Mouse (Mus musculus): Measurements from ENCODE around the gene AI597479. TPM values are rescaled to one million over a fixed set of nuclear protein-coding genes. Genes with fewer than 3 reads are reported as not detected.

Gene AI597479
- total RNA-seq, 2 experiments from 2014 or later: 14.2 to 20.9 TPM

DNA sequence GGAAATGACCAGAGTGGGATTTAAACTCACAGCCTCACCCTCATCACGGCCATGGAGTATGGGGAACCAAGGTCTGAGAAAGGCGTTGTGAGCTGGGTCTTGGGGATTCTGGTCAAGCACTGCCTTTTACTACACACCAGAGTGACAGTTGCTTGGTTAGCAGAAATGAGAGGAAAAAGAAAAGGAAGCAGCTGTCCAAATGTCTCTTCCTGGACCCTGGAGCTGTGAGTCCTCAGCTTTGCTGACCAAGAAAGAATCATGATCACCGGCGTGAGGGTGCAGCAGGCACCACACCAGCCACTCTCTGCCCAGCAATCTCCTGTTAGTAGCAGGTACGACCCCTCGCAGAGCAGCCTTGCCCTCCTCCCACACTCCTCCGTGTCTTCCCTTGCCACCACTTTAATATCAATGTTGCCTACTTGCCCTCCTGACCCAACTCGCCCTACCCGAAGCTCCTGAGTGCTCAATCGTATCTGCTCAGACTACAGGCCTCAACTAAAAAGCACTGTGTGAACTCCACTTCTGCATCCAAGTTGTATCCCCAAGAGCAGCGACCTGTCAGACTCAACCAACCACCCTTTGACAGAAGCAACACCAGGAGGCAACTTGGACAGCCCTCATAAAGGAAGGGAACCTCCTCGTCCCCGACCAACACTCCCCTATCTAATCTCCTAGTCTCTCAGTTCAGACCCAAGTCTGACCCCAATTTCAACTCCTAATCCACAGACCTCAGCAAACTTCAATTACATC is 7.0 kb upstream of the AI597479 start:
- Histone ChIP-seq H3K4me3 (peak overlapping the region; percentile 77), H3K27ac (peak overlapping the region; percentile 98)
- intact Hi-C loops (cut with DNase I): no loop called here
- no peak for TF ChIP-seq CTCF (IDR thresholded peaks at IDR 0.05)
- peak; percentile 19 for DNase-seq

DNA sequence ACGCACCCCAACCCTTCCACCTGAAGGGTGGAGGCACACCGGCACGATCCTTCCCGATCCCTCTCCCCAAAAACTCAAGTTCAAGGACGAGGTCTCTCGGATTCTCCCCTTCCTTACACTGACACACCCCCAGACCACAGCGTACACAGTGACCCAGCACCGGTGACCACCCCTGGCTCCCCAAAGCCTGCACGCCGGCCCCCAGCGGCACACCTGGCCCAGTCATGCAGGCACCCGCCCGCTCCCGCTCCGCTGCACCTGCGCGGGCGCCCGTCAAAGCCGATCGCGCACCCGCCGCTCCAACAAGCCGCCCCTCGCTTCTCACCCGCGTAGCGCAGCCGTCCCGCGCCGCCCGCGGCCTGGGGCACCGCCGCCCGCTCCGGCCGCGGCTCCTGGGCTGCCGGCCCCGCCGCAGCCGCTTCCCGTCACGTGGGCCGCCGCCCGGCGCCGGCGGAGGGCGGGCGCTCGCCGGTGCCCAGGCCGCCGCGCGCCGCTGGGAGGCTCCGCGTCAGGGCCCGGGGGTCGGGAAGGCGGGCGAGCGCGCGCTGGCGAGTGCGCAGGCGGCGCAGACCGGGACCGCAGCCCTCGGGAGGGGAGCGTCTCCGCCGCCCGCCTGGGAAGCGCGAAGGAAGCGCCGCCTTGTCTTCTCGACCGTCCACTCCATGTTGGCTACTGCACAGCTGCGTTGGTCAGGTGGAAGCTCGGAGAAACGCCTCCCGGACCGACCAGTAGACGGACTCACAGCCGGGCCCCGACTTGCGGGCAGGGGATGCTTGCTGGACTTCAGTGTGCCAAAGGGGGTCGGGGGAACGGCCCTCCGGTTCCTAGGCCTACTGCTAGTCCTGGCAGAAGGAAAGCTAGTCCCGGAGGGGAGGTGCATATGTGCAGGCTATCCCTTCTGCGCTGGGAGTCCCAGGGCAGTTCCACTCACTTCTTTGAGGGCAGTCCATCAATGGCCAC is 6.2 kb upstream of the AI597479 start:
- H3K4me3 ChIP-seq: peak overlapping the region; percentile 77
- H3K27ac ChIP-seq: peak overlapping the region; percentile 98
- TF ChIP-seq CTCF (IDR thresholded peaks at IDR 0.05): no peak
- intact Hi-C loops (cut with DNase I): no loop called here
- DNase-seq: peak; percentile 88

DNA sequence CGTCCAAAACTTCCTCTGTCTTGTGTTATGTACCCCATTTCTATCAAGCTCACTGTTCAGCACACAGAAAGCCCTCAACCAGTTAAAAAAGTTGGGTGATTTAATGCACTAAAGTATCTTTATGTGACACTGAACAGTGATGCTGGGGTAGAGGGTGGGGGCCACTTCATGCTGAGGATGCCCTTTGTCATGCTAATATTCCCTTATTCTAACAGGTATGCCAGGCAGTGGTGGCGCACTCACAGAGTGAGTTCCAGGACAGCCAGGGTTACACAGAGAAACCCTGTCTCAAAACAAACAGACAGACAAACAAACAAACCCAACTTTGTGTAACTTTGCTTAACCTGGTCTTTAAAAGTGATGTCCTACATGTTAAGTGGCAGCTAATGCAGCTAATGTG is 4.3 kb upstream of the AI597479 start:
- no peak for DNase-seq
- intact Hi-C loops (cut with DNase I): no loop called here
- Histone ChIP-seq H3K4me3 (no peak overlapping the region), H3K27ac (no peak overlapping the region)
- TF ChIP-seq CTCF (IDR thresholded peaks at IDR 0.05): no peak

GRCm38 (mm10) chr1:43108729-43109128 is 10.2 kb downstream of the AI597479 start:
- no peak overlapping the region for H3K4me3 ChIP-seq
- no peak for DNase-seq
- intact Hi-C loops (cut with DNase I): no loop called here
- H3K27ac ChIP-seq: no peak overlapping the region
- TF ChIP-seq CTCF (IDR thresholded peaks at IDR 0.05): no peak

DNA sequence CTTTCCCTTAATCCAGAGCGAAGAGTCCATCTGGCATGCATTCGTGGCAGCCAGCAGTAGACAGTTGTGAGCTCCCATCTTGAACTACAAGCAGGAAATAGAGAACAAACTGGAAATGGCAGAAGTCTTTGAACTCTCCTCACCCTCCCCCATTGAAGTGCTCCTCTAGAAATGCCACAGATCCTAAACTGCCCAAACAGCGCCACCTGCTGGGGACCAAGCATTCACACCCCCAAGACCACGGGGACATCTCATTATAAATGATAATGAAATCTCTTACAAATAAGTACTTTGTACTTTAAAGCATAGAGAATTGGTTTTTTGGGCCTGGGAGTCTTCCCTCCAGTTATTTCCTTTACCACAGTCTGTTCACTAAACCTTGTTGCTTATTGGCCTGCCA is 12.0 kb downstream of the AI597479 start:
- peak; percentile 86 for TF ChIP-seq CTCF (IDR thresholded peaks at IDR 0.05)
- Histone ChIP-seq H3K4me3 (no peak overlapping the region), H3K27ac (no peak overlapping the region)
- intact Hi-C loops (cut with DNase I): no loop called here
- peak; percentile 67 for DNase-seq

DNA sequence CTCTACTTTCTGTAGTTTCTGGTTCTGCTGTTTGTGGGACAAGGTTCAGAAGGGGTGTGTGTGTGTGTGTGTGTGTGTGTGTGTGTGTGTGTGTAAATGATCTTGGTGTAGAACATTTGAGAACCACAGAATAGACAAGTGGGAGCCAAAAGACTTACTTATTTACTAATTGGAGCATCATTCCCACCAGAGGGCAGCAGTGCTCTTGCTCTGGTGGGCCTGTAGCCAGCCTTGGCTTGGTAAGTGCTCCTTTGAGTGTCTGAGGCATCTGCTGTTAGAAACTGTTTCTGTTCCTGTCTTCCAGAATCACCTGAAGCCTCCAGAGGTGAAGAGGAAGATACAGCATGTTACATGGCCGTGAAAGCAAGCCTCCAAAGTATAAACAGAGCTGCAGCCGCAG is 14.4 kb downstream of the AI597479 start:
- no peak overlapping the region for H3K4me3 ChIP-seq
- intact Hi-C loops (cut with DNase I): loop anchor here (2.0 kb wide), 1 partner anchor 198 kb away; no protein-coding TSS in a partner anchor
- no peak overlapping the region for H3K27ac ChIP-seq
- peak; percentile 73 for DNase-seq
- peak; percentile 62 for TF ChIP-seq CTCF (IDR thresholded peaks at IDR 0.05)

- no peak overlapping the region for H3K27ac ChIP-seq
These were observed 18.9 kb downstream of the AI597479 start for GRCm38 (mm10) chr1:43117435-43117834.

DNA sequence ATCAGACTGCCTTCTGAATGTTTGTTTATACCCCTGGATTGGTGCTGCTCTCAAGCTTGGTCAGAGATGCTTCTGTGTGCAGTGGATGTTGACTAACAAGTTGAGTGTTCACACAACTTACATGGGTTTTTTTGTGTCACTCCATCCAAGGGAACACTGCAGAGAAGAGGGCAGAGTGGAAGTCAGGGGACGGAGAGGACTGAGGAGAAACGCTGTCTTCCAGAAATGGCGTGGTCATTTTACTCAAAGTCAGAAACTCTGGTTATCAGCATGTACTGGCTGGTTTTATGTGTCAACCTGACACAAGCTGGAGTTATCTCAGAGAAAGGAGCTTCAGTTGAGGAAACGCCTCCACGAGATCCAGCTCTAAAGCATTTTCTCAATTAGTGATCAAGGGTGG is 22.4 kb downstream of the AI597479 start:
- intact Hi-C loops (cut with DNase I): no loop called here
- H3K27ac ChIP-seq: no peak overlapping the region
- no peak for TF ChIP-seq CTCF (IDR thresholded peaks at IDR 0.05)
- DNase-seq: no peak
- no peak overlapping the region for H3K4me3 ChIP-seq

More at GRCm38 (mm10) chr1:43117435-43117834, 18.9 kb downstream of the AI597479 start:
- DNase-seq: no peak
- no peak overlapping the region for H3K4me3 ChIP-seq
- intact Hi-C loops (cut with DNase I): no loop called here
- TF ChIP-seq CTCF (IDR thresholded peaks at IDR 0.05): no peak

GRCm38 (mm10) chr1:43122616-43123015 is 24.1 kb downstream of the AI597479 start:
- Histone ChIP-seq H3K4me3 (no peak overlapping the region), H3K27ac (no peak overlapping the region)
- no peak for TF ChIP-seq CTCF (IDR thresholded peaks at IDR 0.05)
- no peak for DNase-seq
- intact Hi-C loops (cut with DNase I): no loop called here

GRCm38 (mm10) chr1:43124726-43125125 is 26.2 kb downstream of the AI597479 start:
- no peak overlapping the region for H3K4me3 ChIP-seq
- no peak overlapping the region for H3K27ac ChIP-seq

GRCm38 (mm10) chr1:43127196-43127595 is 28.7 kb downstream of the AI597479 start:
- DNase-seq: no peak
- intact Hi-C loops (cut with DNase I): no loop called here
- Histone ChIP-seq H3K4me3 (no peak overlapping the region), H3K27ac (no peak overlapping the region)
- TF ChIP-seq CTCF (IDR thresholded peaks at IDR 0.05): no peak

More at GRCm38 (mm10) chr1:43124726-43125125, 26.2 kb downstream of the AI597479 start:
- DNase-seq: no peak
- no peak for TF ChIP-seq CTCF (IDR thresholded peaks at IDR 0.05)
- intact Hi-C loops (cut with DNase I): no loop called here

- no peak overlapping the region for H3K27ac ChIP-seq
- H3K4me3 ChIP-seq: no peak overlapping the region
- no peak for TF ChIP-seq CTCF (IDR thresholded peaks at IDR 0.05)
- intact Hi-C loops (cut with DNase I): no loop called here
- DNase-seq: no peak
These were observed 29.5 kb downstream of the AI597479 start for GRCm38 (mm10) chr1:43127820-43128610.
